Mouse (Mus musculus) T-cell, adult 2 months (primary cell): ENCODE measurements around the gene Galnt16.

Experiments
- DNase-seq: peaks from one replicate; pipeline ENCODE4 v3.0.0; 2022; ENCODE audit warnings: low spot score

The Galnt16 gene

DNA sequence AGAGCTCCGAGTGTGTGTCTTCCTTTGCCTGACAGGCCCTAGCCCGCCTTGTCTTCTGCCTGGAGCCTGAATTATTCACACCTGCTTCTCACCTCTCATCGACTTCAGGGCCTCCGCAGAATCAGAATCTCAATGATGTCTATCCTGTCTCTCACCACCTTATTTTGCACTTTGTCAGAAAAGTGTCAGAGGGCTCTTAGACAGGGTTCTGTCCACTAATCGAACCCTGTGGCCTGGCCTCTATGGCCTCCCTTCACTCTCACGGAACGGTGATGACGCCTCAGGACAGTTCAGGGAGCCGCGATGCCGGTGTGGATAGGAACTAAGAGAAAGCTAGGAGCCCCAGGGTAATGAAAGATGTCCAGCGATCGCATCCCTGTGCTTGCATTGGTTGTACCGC is at the start of gene Galnt16:
TSS of gene Galnt16 (plus strand) at position 301 of the 400 bp plus-strand sequence.
- no peak for DNase-seq

DNA sequence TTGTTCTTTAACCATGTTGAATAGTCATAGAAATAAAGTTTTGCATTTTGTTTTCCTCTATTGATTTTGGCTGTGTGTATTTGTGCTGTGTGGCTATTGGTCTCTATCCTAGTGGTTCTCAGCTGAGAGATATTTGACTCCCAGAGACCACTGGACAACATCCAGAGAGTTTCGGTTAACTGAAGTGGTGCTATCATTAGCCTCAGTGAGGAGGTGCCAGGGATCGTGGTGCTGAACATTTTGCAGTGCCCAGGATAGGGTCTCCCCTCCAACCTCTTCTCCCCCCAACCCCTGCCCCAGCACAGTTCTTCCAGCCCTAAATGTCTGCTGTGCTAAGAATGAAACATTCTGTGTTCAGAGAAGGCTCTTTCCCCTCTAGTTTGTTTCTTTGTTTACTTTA is 47.9 kb upstream of the Galnt16 start:
- no peak for DNase-seq

DNA sequence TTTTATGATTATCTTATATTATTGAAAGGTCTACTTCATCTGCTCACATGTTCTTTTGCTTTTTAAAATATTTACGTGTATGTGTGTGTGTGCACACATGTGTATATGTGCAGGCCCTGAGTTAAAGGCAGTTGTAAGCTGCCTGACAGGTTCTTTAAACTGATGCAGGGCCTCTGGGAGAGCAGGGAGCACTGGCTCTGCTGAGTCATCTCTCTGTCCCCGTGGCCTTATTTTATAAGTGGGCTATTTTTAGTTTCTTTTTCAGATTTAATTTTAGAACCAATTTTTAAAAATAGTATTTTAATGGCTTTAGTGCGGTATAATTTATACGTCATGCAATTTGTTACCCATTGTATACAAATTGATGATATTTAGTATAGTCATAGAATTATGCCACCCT is 46.2 kb upstream of the Galnt16 start:
- no peak for DNase-seq

DNA sequence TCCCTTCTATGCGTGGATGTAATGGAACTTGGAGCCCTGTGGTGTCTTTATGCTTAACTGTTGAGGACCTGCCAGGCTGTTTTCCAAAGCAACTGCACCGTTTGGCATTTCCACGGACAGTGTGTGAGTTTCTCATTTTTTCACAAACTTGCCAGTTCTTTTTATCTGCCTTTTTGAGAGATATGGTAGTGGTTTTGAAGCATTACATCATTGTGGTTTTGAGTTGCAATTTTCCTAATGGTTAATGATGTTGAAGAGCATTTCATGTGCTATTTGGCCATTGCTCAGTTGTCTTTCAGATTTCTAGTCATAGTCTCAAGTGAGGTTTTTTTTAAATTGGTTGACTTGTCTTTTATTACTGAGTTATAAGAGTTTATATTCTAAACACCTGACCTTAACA is 44.3 kb upstream of the Galnt16 start:
- DNase-seq, result no peak

DNA sequence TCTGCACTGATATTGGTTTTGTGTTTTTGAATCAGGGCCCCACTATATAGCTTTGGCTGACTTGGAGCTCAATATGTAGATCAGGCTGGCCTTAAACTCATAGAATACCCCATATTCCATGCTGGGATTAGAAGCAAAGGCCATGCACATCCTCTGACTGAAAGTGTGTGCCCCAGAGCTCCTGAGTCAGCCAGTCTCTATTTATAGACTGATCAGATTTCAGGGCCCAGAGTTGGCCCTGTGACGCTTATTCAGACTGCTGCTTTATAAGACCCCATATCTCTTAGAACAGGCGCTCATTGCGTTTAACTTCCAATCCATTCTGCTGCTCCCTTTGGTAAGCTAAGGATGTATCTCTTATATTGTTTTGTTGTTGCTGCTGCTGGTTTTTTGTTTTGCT is 38.1 kb upstream of the Galnt16 start:
- DNase-seq, result no peak

DNA sequence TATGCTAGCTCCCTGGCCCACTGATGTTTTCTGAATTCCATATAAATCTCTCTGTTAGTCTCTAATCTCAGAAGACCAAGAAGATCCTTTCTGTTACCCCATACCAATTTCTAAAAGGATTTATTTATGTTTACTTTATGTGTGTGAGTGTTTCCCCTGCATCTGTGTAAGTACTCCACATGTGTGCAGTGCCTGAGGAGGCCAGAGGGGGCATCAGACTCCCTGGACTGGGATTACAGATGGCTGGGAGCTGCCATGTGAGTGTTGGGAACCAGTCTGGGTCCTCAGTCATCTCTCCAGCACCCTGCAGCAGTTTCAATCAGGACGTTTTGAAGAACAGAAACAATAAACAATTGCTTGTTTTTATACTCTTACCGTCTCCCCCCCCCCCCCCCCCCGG is 34.7 kb upstream of the Galnt16 start:
- no peak for DNase-seq

DNA sequence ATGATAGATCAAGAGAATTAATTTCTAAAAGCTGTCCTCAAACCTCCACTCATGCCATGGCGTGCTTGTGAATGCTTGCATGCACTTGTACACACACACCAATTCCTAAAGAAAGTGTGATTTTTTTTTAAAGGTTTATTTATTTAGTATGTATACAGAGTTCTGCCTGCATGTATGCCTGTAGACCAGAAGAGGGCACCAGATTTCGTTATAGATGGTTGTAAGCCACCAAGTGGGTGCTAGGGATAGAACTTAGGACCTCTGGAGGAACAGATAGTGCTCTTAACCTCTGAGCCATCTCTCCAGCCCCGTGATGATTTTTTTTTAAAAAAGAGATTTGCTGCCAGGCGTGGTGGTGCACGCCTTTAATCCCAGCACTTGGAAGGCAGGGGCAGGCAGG is 24.8 kb upstream of the Galnt16 start:
- no peak for DNase-seq

DNA sequence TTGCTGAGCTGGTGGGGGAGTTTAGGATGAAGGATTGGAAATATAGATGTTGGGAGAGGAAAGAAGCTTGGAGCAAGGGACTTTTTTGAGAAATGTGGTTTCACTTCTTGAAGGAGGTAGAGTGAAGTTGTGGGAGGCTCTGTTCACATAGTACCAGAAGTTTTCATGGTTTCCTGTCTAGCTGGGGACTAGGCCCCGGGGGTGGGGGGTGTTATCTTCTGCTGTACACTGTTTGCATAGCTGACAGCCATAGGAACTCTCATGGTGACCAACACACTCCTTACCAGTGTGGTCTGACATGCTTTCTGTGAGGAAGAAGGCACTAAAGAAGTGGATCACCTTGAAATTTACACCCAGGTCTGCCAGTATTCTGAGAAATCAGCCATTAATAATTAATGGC is 22.4 kb upstream of the Galnt16 start:
- DNase-seq, result no peak

DNA sequence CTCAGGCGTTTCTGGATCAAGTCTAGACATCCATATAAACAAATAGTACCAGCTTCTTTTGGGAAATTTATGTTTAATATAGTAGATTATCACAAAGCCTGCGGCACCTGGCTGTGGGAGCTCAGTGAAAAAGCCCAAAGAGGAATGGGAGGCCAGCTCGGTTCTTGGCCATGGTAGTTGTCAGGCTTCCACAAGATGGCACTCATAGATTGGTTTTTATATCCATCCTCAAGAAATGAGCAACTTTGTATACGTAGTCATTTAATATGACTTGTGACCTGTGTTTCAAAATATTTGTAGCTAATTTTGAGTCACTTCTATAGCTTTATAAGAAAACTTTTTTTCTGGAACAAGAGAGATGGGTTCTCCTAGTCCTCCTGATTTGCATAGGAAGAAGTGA is 19.7 kb upstream of the Galnt16 start:
- no peak for DNase-seq

DNA sequence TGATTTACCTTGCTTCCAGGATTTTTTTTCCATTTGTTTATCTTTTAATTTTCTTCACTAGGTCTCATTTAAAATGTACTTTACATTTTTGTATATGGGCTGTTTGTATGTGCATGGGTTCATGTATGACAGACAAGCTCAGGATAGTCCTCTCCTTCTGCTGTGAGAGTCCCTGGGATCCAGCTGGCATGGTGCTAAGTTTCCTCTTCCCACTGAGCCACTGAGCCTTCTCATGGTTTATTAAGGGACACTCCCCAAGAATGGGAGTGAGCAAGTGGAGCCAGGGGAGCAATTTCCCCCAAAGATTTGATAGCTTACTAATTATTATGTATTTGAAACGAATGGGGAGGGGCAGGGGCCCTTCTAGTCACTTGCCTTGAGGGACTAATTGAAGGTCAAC is 17.6 kb upstream of the Galnt16 start:
- no peak for DNase-seq

DNA sequence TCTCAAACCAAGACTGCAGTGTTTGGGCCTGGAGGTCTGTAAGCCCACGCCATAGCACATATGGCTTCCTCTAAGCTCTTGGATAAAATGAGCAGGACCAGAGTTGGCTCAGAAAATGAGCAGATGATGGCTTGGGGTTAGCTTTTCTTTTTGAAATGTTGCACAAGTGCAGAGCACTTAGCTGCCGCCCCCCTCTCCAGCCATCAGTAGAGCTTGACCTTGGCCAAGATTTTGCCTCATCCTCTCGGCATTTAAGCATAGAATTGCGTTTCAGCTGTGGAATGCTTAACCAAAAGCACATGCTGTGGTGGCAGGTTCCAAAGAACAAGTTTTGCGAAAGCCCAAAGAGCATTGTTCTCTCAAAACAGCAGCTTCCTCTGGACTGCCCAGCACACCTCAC is 13.4 kb upstream of the Galnt16 start:
- no peak for DNase-seq

DNA sequence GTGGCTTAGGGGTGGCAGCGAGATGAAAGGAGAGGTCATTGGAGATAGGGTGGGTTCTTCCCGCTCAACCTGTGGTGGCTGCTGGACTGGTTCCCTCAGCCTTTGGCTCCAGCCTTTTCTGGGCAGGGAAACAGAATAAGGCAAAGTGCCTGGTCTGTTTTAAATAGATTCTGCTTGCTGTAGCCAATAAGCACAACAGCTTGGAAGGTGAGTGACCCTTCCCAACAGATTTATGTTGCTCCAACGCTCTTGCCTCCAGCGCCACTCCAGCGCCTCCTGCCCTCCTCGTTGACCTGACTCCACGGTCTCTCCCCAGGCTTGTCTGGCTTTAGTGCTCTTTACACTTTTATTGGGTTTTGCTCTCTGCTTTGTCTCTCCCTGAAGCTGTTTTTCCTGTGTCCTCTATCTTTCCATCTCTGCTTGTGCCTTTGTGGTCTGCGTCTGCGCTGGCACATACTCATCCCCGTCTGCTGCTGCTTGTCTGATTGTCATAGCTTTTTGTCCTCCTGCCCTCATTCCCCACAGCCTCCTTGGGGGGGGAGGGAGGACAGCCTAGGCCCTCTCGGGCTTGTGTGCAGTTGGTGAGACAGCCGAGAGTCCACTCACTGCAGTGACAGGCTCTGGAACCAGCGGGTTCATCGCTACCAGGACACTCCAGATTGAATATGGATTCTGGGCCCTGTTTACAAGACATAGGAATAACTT is 10.9 kb upstream of the Galnt16 start:
- no peak for DNase-seq

DNA sequence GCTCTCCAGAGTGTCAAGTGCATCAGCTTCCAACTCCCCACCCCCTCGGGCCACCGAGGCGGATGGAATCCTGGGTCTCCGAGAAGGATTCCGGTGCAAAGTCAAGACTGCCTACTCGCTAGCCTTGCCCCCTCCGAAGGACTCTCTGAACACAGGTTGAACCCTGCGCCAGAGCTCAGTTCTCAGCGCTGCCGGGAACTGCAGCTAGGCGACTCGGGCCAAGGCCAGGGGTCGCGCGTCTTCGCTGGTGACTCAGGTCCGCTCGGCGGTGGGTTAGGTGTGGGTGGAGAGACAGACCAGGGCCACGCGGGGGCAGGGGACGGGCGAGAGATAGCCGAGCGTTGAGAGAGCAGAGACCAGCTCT is 298 bp downstream of the Galnt16 start:
- DNase-seq, result no peak

DNA sequence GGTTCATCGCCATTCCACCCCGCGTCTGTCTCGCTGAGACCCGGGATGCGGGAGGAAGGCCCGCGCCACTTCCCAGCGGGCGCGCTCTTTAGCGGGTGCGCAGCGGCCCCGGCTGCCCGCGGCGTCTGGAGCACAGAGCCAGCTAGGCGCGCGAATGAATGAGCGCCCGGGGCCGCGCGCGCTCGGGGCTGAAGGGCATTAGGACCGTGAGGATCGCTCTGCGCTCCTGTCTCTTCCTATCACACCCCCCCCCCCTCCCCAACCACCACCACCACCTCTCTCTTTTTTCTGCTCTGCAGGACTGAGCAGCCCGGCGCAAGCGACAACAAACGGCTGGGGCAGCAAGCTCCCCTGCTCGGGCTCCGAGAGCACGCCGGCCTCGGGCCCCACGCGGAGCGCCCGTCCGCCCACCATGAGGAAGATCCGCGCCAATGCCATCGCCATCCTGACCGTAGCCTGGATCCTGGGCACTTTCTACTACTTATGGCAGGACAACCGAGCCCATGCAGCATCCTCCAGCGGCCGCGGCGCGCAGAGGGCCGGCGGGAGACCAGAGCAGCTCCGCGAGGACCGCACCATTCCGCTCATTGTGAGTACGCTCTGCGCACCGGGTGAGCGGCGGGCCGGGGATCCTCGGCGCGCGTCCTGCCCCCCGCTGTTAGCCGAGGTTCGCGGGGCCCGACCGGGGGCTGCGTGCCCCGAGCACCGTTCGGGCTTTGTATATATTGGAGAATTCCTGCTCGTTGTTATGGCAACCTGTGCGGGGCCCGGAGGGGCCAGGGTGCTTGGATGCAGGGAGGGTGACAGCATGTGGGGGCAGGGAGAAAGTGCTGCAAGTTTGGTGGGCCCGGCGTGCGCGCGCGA is 912 bp downstream of the Galnt16 start:
- DNase-seq, result no peak

DNA sequence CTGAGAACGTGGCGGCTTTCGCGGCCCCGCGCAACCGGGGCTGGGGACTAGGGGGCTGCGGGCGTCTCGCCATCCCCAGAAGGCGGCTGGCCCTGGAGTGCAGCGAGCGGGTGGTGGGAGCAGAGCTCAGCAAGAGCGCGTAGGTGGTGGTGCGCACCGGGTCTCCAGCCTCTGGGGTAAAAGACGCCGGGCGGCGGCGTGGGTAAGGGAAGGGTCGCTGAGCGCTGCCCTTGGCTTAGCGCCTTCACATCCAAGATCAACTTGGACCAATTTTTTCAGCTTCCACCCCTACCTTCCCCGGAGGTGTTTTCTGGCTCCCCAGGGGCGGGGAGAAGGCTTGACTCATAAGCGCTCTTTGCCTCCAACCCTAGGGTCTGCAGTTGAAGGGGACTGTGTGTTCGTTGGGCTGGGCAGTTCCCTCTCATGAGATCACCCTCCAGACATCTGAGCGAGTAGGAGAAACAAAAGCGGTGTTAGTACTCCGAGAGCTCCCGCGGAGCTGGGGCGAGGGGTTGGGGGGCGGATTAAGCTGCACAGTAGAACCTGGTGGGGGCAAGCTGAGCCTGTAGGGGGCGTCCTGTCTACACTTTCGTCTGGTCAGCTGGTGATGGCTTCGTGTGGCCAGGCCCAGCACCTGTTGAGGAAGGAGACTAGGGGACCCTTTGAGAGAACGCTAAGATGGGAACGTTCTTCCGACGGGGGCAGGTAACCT is 1.7 kb downstream of the Galnt16 start:
- no peak for DNase-seq

DNA sequence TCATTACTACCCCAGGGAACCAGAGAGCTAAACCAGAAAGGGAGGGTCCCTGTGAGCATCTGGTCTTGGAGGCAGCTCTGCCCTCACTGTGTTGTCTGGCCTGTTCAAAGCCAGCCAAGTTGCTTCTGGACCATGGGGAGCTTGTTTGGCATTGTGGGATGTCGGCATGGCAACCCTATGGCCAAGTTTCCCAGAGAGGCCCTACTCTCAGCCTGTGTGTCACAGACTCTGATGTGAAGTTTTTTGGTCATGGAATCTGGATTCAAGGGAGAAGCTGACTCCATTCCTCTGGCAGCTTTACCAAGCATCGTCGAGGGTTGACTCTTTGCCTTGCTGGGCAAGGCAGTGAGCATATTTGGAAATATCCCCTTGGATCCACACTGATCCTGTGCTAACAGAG is 3.9 kb downstream of the Galnt16 start:
- no peak for DNase-seq

DNA sequence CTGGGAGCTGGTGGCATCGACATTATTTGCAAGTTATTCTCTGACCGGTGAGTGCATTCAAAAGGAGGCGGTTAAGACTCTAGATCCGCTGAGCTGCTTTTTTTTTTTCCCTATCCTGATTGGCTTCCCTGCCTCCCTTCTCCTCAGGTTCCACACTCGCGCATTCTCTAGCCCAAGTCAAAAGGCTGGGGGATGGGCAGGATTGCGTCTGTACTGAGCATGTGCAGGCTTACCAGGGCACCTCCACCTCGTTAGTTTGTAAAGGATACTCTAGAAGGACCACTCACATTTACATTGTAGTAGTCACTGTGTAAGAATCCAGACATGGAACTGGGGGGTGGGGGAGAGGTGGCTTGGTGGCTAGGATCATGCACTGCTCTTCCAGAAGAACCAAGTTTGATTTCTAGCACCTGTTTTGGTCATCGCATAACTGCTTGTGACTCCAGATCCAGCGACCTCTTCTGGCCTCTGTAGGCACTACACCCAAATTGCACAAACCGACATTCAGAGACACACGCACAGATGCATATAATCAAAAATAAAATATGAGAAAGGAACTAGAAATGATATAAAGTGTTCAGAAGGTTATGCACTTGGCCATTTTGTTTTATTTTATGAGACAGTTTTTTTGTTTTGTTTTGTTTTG is 6.3 kb downstream of the Galnt16 start:
- DNase-seq, result no peak

DNA sequence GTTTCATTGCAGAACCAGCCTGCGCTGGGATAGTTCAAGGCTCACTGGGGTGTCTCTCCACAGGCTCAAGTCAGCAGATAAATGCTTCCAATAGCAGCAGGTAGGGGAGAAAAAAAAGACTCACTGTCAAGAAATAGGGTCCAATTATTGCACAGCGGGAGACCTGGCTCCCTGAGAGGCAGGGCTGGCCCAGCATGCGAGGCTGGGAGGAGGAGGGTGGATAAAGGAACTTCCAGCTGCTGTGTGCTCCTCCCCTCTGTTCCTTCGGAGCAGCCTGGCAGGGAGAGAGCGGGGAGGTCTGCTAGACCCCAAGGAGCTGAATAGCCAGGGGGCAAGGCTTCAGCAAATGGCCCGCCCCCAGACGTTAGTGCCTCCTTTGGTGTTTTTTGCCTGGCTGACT is 7.4 kb downstream of the Galnt16 start:
- no peak for DNase-seq

DNA sequence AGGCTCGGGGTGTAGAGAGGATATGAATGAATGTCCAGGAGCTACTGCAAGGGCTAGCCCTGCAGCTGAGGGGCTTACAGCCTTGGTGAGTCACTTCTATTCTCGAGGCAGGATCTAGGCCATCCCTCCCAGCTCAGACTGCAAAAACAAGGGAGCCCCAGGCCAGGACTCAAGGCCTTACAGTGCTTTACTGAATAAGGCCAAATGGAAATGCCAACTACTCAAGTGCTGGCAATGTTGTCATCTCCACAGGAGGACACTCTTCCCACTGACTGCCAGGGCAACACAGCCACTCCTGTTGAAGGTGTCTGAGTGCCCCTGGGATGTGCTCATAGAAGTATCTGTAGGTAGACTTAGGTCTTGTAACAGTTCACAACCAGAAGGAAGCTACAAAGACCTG is 8.4 kb downstream of the Galnt16 start:
- DNase-seq, result no peak

DNA sequence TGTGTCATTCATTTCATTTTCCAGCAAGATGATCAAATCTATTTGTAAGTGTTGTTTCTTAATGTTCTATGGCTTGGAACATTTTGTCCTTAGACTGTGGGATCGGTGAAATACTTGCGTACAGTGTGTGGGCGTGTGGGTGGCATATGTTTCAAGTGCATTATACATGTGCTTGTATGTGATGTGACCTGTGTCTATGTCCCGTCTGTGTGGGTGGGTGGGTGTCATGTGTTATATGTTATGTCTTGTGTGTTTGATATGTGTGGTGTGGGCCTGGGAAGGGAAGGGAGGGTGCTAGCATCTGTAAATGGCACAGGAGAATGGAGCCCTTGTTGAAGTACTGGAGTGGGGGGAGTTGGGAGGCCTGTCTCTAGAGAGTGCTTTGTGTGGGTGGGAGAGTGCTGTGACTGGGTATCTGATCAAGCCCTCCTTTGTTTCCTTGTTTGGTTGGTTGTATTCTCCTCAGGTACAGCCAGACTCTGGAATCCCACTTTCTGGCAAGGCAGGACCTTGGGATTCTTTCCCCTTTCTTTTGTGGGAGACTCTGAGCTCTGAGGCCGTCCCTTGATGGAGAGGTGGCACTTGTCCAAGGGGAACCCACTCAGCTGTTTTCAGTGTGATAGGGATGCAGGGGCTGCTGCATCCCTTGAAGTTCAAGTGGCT is 9.8 kb downstream of the Galnt16 start:
- DNase-seq, result no peak

DNA sequence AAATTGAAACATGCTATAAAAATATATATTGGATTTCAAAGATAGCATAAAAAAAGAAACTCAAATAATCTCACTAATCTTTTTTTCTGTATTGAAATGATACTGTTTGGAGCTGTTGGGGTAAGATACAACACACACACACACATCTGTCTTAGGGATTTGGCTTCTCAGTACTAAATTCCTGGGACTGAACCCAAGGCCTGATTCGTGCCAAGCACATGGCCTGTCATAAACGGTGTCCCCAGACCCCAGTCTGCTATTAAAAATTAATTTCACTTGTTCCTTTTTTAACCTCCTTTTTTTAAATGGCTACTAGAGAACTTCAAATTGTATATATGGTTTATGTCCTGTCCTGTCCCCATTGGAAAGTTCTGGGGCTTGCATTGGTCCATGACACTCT is 12.0 kb downstream of the Galnt16 start:
- no peak for DNase-seq

DNA sequence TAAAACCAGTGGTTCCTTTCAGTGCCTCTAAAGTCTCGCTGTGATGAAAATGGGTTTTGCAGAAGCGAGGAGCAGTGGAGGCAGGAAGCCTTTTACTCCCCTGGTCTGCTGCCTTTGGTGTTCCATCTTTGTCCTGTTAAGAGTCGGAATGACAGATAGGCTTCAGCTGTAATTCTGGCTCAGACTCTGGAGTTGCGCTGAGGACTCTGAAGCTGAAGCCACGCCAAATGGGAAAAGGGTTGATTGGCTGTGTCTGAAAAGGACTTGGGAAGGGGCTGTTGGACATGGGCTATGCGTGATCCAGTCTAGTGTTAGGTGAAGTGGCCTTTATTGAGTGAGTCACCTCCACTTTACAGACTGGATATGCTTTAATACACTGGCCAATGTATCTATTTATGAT is 12.6 kb downstream of the Galnt16 start:
- DNase-seq, result no peak
